Mouse (Mus musculus) heart, adult 2 months (tissue): ENCODE results near the gene AI597479.
"Not testable (repeated sequence)": the region's sequence is repeated elsewhere in the genome, so short reads cannot be mapped to it uniquely, and the experiment has no call there.

Source experiments
- CTCF ChIP-seq: fragments of 200-600 bp; IDR thresholded peaks from 2 replicates; pipeline ENCODE4 v1.8.1; 2022; ENCODE audit warnings: antibody characterized with exemption, mild to moderate bottlenecking, moderate library complexity
- EP300 ChIP-seq: fragments of 200-500 bp; IDR thresholded peaks from 2 replicates; pipeline ENCODE4 v1.6.1; 2011; ENCODE audit warnings: low read depth, low read length, control low read depth; ENCODE audit not compliant: insufficient read depth
- POLR2A ChIP-seq: fragments of 200-500 bp; IDR thresholded peaks from 2 replicates; pipeline ENCODE4 v1.6.1; 2011; ENCODE audit warnings: mild to moderate bottlenecking, low read depth, low read length, control low read depth; ENCODE audit not compliant: insufficient read depth

- not testable (repeated sequence) for TF ChIP-seq POLR2A, CTCF
- peak; percentile 2; the same call in 1 of the 2 replicates for TF ChIP-seq EP300
Observed at GRCm38 (mm10) chr1:43136488-43137029, 38.0 kb downstream of the AI597479 start.
